Mouse (Mus musculus) urinary bladder, postnatal 0 days (tissue): ENCODE data around the gene Olfr91. TPM values are rescaled to one million over a fixed set of nuclear protein-coding genes. Genes with fewer than 3 reads are reported as not detected.

ENCODE experiments used
- polyA plus RNA-seq: library from polyadenylated mRNA; unstranded; fragments of >200 nt; fragmentation: Nextera tagmentation; extraction: Ambion mirVana; gene quantifications from 2 replicates; pipeline ENCODE4 v1.2.1, GENCODE M21; 2015

Olfr91 gene
- polyA plus RNA-seq, result not detected in 2 replicates

DNA sequence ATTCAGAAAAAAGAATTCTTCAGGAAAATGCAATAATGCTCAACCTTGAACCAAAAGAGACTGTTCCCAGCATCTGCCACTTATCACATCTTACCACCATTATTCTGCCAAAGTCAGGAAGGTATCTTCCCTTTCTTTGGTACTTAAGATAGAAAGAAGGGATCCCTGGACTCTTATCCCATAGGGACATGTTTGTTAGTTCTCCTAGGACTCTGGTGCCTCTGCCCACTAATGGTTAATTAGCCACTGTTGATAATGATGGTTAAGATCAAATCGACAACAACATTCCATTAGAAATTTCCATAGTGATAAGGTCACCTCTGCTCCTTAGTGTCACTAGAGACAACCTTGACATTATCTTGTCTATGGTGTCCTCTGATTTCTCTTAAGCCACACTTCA lies at the start of gene Olfr91:
Gene Olfr91, minus strand, starts transcription at position 101 of the 400 bp plus-strand sequence.

GRCm38 (mm10) chr17:37119988-37120387 lies 21.9 kb upstream of the Olfr91 start, which contains the start of gene Olfr92:
Gene Olfr92, minus strand, starts transcription at chr17:37120088.

GRCm38 (mm10) chr17:37088399-37088798 lies 9.7 kb downstream of the Olfr91 start, which contains the start of gene Olfr90:
Gene Olfr90, minus strand, starts transcription at chr17:37088499.

GRCm38 (mm10) chr17:37045611-37046311 lies 52.3 kb downstream of the Olfr91 start, which contains the start of gene Gabbr1:
Gene Gabbr1, plus strand, starts transcription at chr17:37045966.

Other genes with a start within 250 kb of the Olfr91 start
- gene Trim15, start 231.1 kb downstream of the Olfr91 start, polyA plus RNA-seq, result 0.06 TPM in 1 of 2 replicates, not detected in the other
- gene Trim10, start 228.7 kb downstream of the Olfr91 start, polyA plus RNA-seq, result 0.52 and 1.4 TPM in 2 replicates
- not detected in 2 replicates for gene Trim40, start 208.2 kb downstream of the Olfr91 start, polyA plus RNA-seq
- gene Trim31, start 200.2 kb downstream of the Olfr91 start, polyA plus RNA-seq, result not detected in 2 replicates
- 5.2 and 7.4 TPM in 2 replicates for gene Rnf39, start 155.4 kb downstream of the Olfr91 start, polyA plus RNA-seq
- 103 and 106 TPM in 2 replicates for gene Ppp1r11, start 146.5 kb downstream of the Olfr91 start, polyA plus RNA-seq
- gene Znrd1, start 139.7 kb downstream of the Olfr91 start, polyA plus RNA-seq, result 45.3 and 49.1 TPM in 2 replicates
- 4.8 and 5.9 TPM in 2 replicates for gene Znrd1as, start 139.7 kb downstream of the Olfr91 start, polyA plus RNA-seq
- gene 2410137M14Rik, start 117.0 kb downstream of the Olfr91 start, polyA plus RNA-seq, result 0.25 TPM in 1 of 2 replicates, not detected in the other
- 0.34 and 0.47 TPM in 2 replicates for gene H2-M5, start 108.7 kb downstream of the Olfr91 start, polyA plus RNA-seq
- gene Zfp57, start 97.1 kb downstream of the Olfr91 start, polyA plus RNA-seq, result 22.6 and 30.9 TPM in 2 replicates
- not detected in 2 replicates for gene Mog, start 74.9 kb downstream of the Olfr91 start, polyA plus RNA-seq
- 9.2 and 9.7 TPM in 2 replicates for gene Gabbr1, start 52.3 kb downstream of the Olfr91 start, polyA plus RNA-seq
- gene Olfr90, start 9.8 kb downstream of the Olfr91 start, polyA plus RNA-seq, result not detected in 2 replicates
- gene Olfr92, start 21.8 kb upstream of the Olfr91 start, polyA plus RNA-seq, result not detected in 2 replicates
- not detected in 2 replicates for gene Olfr93, start 63.2 kb upstream of the Olfr91 start, polyA plus RNA-seq
- gene Ubd, start 95.6 kb upstream of the Olfr91 start, polyA plus RNA-seq, result 0.13 TPM in 1 of 2 replicates, not detected in the other
- 0.18 and 0.19 TPM in 2 replicates for gene Olfr94, start 102.7 kb upstream of the Olfr91 start, polyA plus RNA-seq
- not detected in 2 replicates for gene Olfr95, start 114.8 kb upstream of the Olfr91 start, polyA plus RNA-seq
- gene Olfr96, start 121.9 kb upstream of the Olfr91 start, polyA plus RNA-seq, result not detected in 2 replicates
- gene Olfr97, start 139.1 kb upstream of the Olfr91 start, polyA plus RNA-seq, result not detected in 2 replicates
- not detected in 2 replicates for gene Olfr98, start 165.5 kb upstream of the Olfr91 start, polyA plus RNA-seq
- gene H2-M3, start 171.9 kb upstream of the Olfr91 start, polyA plus RNA-seq, result 3.8 and 4.2 TPM in 2 replicates
- not detected in 2 replicates for gene Olfr99, start 185.2 kb upstream of the Olfr91 start, polyA plus RNA-seq
- not detected in 2 replicates for gene Olfr101, start 206.0 kb upstream of the Olfr91 start, polyA plus RNA-seq
- gene Olfr102, start 218.8 kb upstream of the Olfr91 start, polyA plus RNA-seq, result not detected in 2 replicates
- not detected in 2 replicates for gene Olfr103, start 241.4 kb upstream of the Olfr91 start, polyA plus RNA-seq